Mouse (Mus musculus) MEL-GATA-1-ER (cell line): ENCODE measurements at regions not wholly inside any gene's neighbourhood (a gene's known extent, or its start where the extent isn't known, plus 50 kb on each side); places are given as distances from the start of the nearest gene placed in this dataset.

Experiments used
- DNase-seq: peaks from one replicate; pipeline ENCODE4 v3.0.0-alpha.2; 2012; ENCODE audit warnings: low read depth; ENCODE audit errors: extremely low read depth

GRCm38 (mm10) chr2:131436149-131436548, 55.1 kb upstream of the Smox start:
- no peak for DNase-seq

- DNase-seq, result no peak
These were observed 60.8 kb upstream of the Smox start for GRCm38 (mm10) chr2:131430474-131430873.

GRCm38 (mm10) chr2:131428089-131428488, 63.2 kb upstream of the Smox start:
- DNase-seq, result no peak

- DNase-seq, result no peak
These were observed 64.4 kb upstream of the Smox start for GRCm38 (mm10) chr2:131426941-131427340.

GRCm38 (mm10) chr2:131423616-131424320, 67.5 kb upstream of the Smox start:
- DNase-seq, result no peak

GRCm38 (mm10) chr2:131422907-131423445, 68.3 kb upstream of the Smox start:
- DNase-seq, result peak; percentile 56

GRCm38 (mm10) chr2:131418130-131418529, 65.4 kb upstream of the Rnf24 start:
- no peak for DNase-seq

- no peak for DNase-seq
These were observed 64.8 kb upstream of the Rnf24 start for GRCm38 (mm10) chr2:131417472-131417871.

GRCm38 (mm10) chr2:131416482-131416881, 63.8 kb upstream of the Rnf24 start:
- DNase-seq, result no peak

- DNase-seq, result no peak
These were observed 58.3 kb upstream of the Rnf24 start for GRCm38 (mm10) chr2:131410906-131411520.

GRCm38 (mm10) chr2:131407337-131407736, 54.6 kb upstream of the Rnf24 start:
- DNase-seq, result no peak

- DNase-seq, result no peak
These were observed 51.5 kb upstream of the Rnf24 start for GRCm38 (mm10) chr2:131404218-131404555.

GRCm38 (mm10) chr2:131403543-131404217, 51.0 kb upstream of the Rnf24 start:
- no peak for DNase-seq
